Mouse (Mus musculus) intestine, embryonic 16.5 days (tissue): ENCODE measurements around the gene Pla1a. TPM values are rescaled to one million over a fixed set of nuclear protein-coding genes. Genes with fewer than 3 reads are reported as not detected.

Experiments
- ATAC-seq: fragments of 200-750 bp; cut with Nextera tagmentation; 2 replicates; pipeline ENCODE4 v1.8.0; 2017; ENCODE audit warnings: moderate TSS enrichment, moderate library complexity
- H3K27ac ChIP-seq: fragments of 300-500 bp; sonication (generic); 2 replicates; pipeline ENCODE4 v1.5.1; 2014; ENCODE audit warnings: mild to moderate bottlenecking, low read length
- H3K27me3 ChIP-seq: fragments of 300-500 bp; sonication (generic); replicated peaks from 2 replicates; pipeline ENCODE4 v1.6.1; 2014; ENCODE audit warnings: low read length, control low read depth, mixed read lengths; ENCODE audit not compliant: control insufficient read depth, insufficient read depth
- H3K36me3 ChIP-seq: fragments of 300-500 bp; sonication (generic); 2 replicates; pipeline ENCODE4 v1.6.1; 2014; ENCODE audit warnings: low read length, control low read depth; ENCODE audit not compliant: control insufficient read depth, insufficient read depth
- H3K4me1 ChIP-seq: fragments of 300-500 bp; sonication (generic); 2 replicates; pipeline ENCODE4 v1.6.1; 2014; ENCODE audit warnings: low read length, control low read depth, mixed read lengths; ENCODE audit not compliant: control insufficient read depth, insufficient read depth
- H3K4me2 ChIP-seq: fragments of 300-500 bp; sonication (generic); 2 replicates; pipeline ENCODE4 v1.6.1; 2014; ENCODE audit warnings: low read depth, low read length, control low read depth
- H3K4me3 ChIP-seq: fragments of 300-500 bp; sonication (generic); 2 replicates; pipeline ENCODE4 v1.5.1; 2014; ENCODE audit warnings: mild to moderate bottlenecking, low read length
- H3K9ac ChIP-seq: fragments of 300-500 bp; sonication (generic); 2 replicates; pipeline ENCODE4 v1.6.1; 2014; ENCODE audit warnings: low read depth, low read length
- H3K9me3 ChIP-seq: fragments of 300-500 bp; sonication (generic); 2 replicates; pipeline ENCODE4 v1.6.1; 2016; ENCODE audit warnings: low read length, control low read depth; ENCODE audit not compliant: control insufficient read depth
- WGBS: fragments of 180-500 bp; shearing (Covaris S2); extraction: QIAGEN DNeasy Blood & Tissue Kit; methylation state at CpG from one replicate; pipeline ENCODE4 v1.1.7; 2014; 5-methylcytosine and 5-hydroxymethylcytosine counted together
- polyA plus RNA-seq: library from polyadenylated mRNA; unstranded; fragments of >200 nt; fragmentation: Nextera tagmentation; extraction: Ambion mirVana; gene quantifications from 2 replicates; pipeline ENCODE4 v1.2.1, GENCODE M21; 2015

Pla1a gene
- polyA plus RNA-seq, 1 experiment from 2014 or later: 1.9 TPM

GRCm38 (mm10) chr16:38376163-38376840, 56.6 kb downstream of the Pla1a start:
- Histone ChIP-seq H3K9ac (peak overlapping the region; percentile 66), H3K4me3 (peak overlapping the region; percentile 43), H3K4me2 (peak overlapping the region; percentile 60), H3K4me1 (0 out of 2 replicates have a peak, but pooled peaks cover 14% of the 10 kb centered on the region), H3K9me3 (no peaks in the 10 kb centered on the region), H3K27me3 (no peaks in the 10 kb centered on the region), H3K27ac (0 out of 2 replicates have a peak overlapping the region, but pooled peaks have one; percentile 18), H3K36me3 (no peaks in the 10 kb centered on the region)
- ATAC-seq: peak; percentile 77
- 31% methylated on average over 17 of the region's 17 CpGs for WGBS

GRCm38 (mm10) chr16:38375182-38375581, 57.8 kb downstream of the Pla1a start:
- Histone ChIP-seq H3K4me2 (no peak overlapping the region), H3K9me3 (no peaks in the 10 kb centered on the region), H3K27me3 (no peaks in the 10 kb centered on the region), H3K4me3 (no peak overlapping the region), H3K36me3 (no peaks in the 10 kb centered on the region), H3K4me1 (0 out of 2 replicates have a peak, but pooled peaks cover 14% of the 10 kb centered on the region), H3K27ac (no peak overlapping the region), H3K9ac (no peak overlapping the region)
- 78% methylated on average over 7 of the region's 7 CpGs for WGBS
- no peak for ATAC-seq

- H3K4me2 ChIP-seq: no peak overlapping the region
- H3K9me3 ChIP-seq: no peaks in the 10 kb centered on the region
- no peak for ATAC-seq
- no peak overlapping the region for H3K27ac ChIP-seq
- 80% methylated on average over 10 of the region's 10 CpGs for WGBS
- H3K9ac ChIP-seq: no peak overlapping the region
- no peak overlapping the region for H3K4me3 ChIP-seq
- H3K27me3 ChIP-seq: no peaks in the 10 kb centered on the region
- no peaks in the 10 kb centered on the region for H3K36me3 ChIP-seq
- 0 out of 2 replicates have a peak, but pooled peaks cover 13% of the 10 kb centered on the region for H3K4me1 ChIP-seq
Measured at GRCm38 (mm10) chr16:38374379-38375140, 58.4 kb downstream of the Pla1a start.

GRCm38 (mm10) chr16:38373941-38374340, 59.0 kb downstream of the Pla1a start:
- no peak for ATAC-seq
- H3K4me3 ChIP-seq: no peak overlapping the region
- no peaks in the 10 kb centered on the region for H3K27me3 ChIP-seq
- 87% methylated on average over 16 of the region's 16 CpGs for WGBS
- no peak overlapping the region for H3K4me2 ChIP-seq
- 0 out of 2 replicates have a peak, but pooled peaks cover 9% of the 10 kb centered on the region for H3K4me1 ChIP-seq
- no peak overlapping the region for H3K9ac ChIP-seq
- H3K27ac ChIP-seq: no peak overlapping the region
- no peaks in the 10 kb centered on the region for H3K9me3 ChIP-seq
- H3K36me3 ChIP-seq: no peaks in the 10 kb centered on the region

GRCm38 (mm10) chr16:38373439-38373838, 59.5 kb downstream of the Pla1a start:
- no peak overlapping the region for H3K4me3 ChIP-seq
- no peak for ATAC-seq
- H3K4me1 ChIP-seq: 0 out of 2 replicates have a peak, but pooled peaks cover 9% of the 10 kb centered on the region
- H3K27me3 ChIP-seq: no peaks in the 10 kb centered on the region
- H3K4me2 ChIP-seq: no peak overlapping the region
- 84% methylated on average over 10 of the region's 10 CpGs for WGBS
- H3K27ac ChIP-seq: no peak overlapping the region
- no peaks in the 10 kb centered on the region for H3K36me3 ChIP-seq
- no peaks in the 10 kb centered on the region for H3K9me3 ChIP-seq
- H3K9ac ChIP-seq: no peak overlapping the region

- WGBS: 80% methylated on average over 4 of the region's 4 CpGs
- Histone ChIP-seq H3K27me3 (no peaks in the 10 kb centered on the region), H3K4me1 (0 out of 2 replicates have a peak, but pooled peaks cover 9% of the 10 kb centered on the region), H3K4me3 (no peak overlapping the region), H3K27ac (no peak overlapping the region), H3K4me2 (no peak overlapping the region), H3K36me3 (no peaks in the 10 kb centered on the region), H3K9ac (no peak overlapping the region), H3K9me3 (no peaks in the 10 kb centered on the region)
- no peak for ATAC-seq
Measured at GRCm38 (mm10) chr16:38372876-38373275, 60.1 kb downstream of the Pla1a start.

GRCm38 (mm10) chr16:38371705-38372296, 61.1 kb downstream of the Pla1a start:
- 0 out of 2 replicates have a peak, but pooled peaks cover 7% of the 10 kb centered on the region for H3K4me1 ChIP-seq
- no peaks in the 10 kb centered on the region for H3K27me3 ChIP-seq
- no peak overlapping the region for H3K9ac ChIP-seq
- no peaks in the 10 kb centered on the region for H3K9me3 ChIP-seq
- WGBS: 91% methylated on average over 15 of the region's 15 CpGs
- H3K4me2 ChIP-seq: no peak overlapping the region
- no peak overlapping the region for H3K27ac ChIP-seq
- peak; percentile 71 for ATAC-seq
- H3K36me3 ChIP-seq: no peaks in the 10 kb centered on the region
- H3K4me3 ChIP-seq: no peak overlapping the region

- 78% methylated on average over 8 of the region's 8 CpGs for WGBS
- ATAC-seq: no peak
- Histone ChIP-seq H3K9me3 (no peaks in the 10 kb centered on the region), H3K4me1 (no peaks in the 10 kb centered on the region), H3K27me3 (no peaks in the 10 kb centered on the region), H3K9ac (no peak overlapping the region), H3K36me3 (no peaks in the 10 kb centered on the region), H3K27ac (no peak overlapping the region), H3K4me3 (no peak overlapping the region), H3K4me2 (no peak overlapping the region)
Measured at GRCm38 (mm10) chr16:38370633-38371374, 62.1 kb downstream of the Pla1a start.
